Mouse (Mus musculus) CD4-positive, CD25-positive, alpha-beta regulatory T cell (primary cell): ENCODE measurements around the gene Tbcb. TPM values are rescaled to one million over a fixed set of nuclear protein-coding genes. Genes with fewer than 3 reads are reported as not detected.

ENCODE experiments used
- polyA plus RNA-seq: library from polyadenylated mRNA; unstranded; fragments of 100-300 nt; shearing (Covaris generic); gene quantifications from one replicate; pipeline ENCODE4 v1.2.1, GENCODE M21; 2017

The Tbcb gene
- polyA plus RNA-seq = 105 TPM

GRCm38 (mm10) chr7:30231669-30232454 is at the start of gene Tbcb, which contains the start of gene Polr2i:
TSS of gene Tbcb (minus strand) at chr7:30232272.
TSS of gene Polr2i (plus strand) at chr7:30231948.

GRCm38 (mm10) chr7:30279951-30280669 is 48.0 kb upstream of the Tbcb start, which contains the start of the genes Thap8 and Wdr62:
TSS of gene Thap8 (plus strand) at chr7:30280094.
TSS of gene Wdr62 (minus strand) at chr7:30280419.

GRCm38 (mm10) chr7:30235625-30236024 is 3.6 kb upstream of the Tbcb start, which contains the start of gene Ovol3:
TSS of gene Ovol3 (minus strand) at chr7:30235725.

GRCm38 (mm10) chr7:30198481-30198971 is 33.5 kb downstream of the Tbcb start, which contains the start of gene Capns1:
TSS of gene Capns1 (minus strand) at chr7:30198811.

GRCm38 (mm10) chr7:30183879-30184289 is 48.2 kb downstream of the Tbcb start, which contains the start of gene Cox7a1:
TSS of gene Cox7a1 (plus strand) at chr7:30184144.

Other genes starting within 250 kb of the Tbcb start
- gene Zfp568, start 248.3 kb downstream of the Tbcb start, polyA plus RNA-seq = 7.8 TPM
- 6.7 TPM for gene Zfp14, start 180.9 kb downstream of the Tbcb start, polyA plus RNA-seq
- 10.7 TPM for gene Zfp82, start 159.4 kb downstream of the Tbcb start, polyA plus RNA-seq
- 2.2 TPM for gene Gm26920, start 141.9 kb downstream of the Tbcb start, polyA plus RNA-seq
- gene Zfp566, start 141.7 kb downstream of the Tbcb start, polyA plus RNA-seq = 10.4 TPM
- gene Zfp260, start 137.5 kb downstream of the Tbcb start, polyA plus RNA-seq = 70.7 TPM
- 10.2 TPM for gene Zfp382, start 110.3 kb downstream of the Tbcb start, polyA plus RNA-seq
- gene Zfp146, start 62.5 kb downstream of the Tbcb start, polyA plus RNA-seq = 32.2 TPM
- 0.49 TPM for gene Cox7a1, start 48.1 kb downstream of the Tbcb start, polyA plus RNA-seq
- gene Capns1, start 33.5 kb downstream of the Tbcb start, polyA plus RNA-seq = 72.0 TPM
- gene Polr2i, start 324 bp downstream of the Tbcb start, polyA plus RNA-seq = 55.5 TPM
- not detected for gene Ovol3, start 3.5 kb upstream of the Tbcb start, polyA plus RNA-seq
- 0.39 TPM for gene Thap8, start 47.8 kb upstream of the Tbcb start, polyA plus RNA-seq
- 5.4 TPM for gene Wdr62, start 48.1 kb upstream of the Tbcb start, polyA plus RNA-seq
- 3.3 TPM for gene Clip3, start 59.5 kb upstream of the Tbcb start, polyA plus RNA-seq
- 168 TPM for gene Alkbh6, start 76.4 kb upstream of the Tbcb start, polyA plus RNA-seq
- gene Syne4, start 82.5 kb upstream of the Tbcb start, polyA plus RNA-seq = 15.5 TPM
- gene E130208F15Rik, start 89.5 kb upstream of the Tbcb start, polyA plus RNA-seq = not detected
- gene Sdhaf1, start 91.6 kb upstream of the Tbcb start, polyA plus RNA-seq = 64.6 TPM
- not detected for gene Lrfn3, start 130.5 kb upstream of the Tbcb start, polyA plus RNA-seq
- 5.5 TPM for gene Tyrobp, start 181.5 kb upstream of the Tbcb start, polyA plus RNA-seq
- gene Hcst, start 187.6 kb upstream of the Tbcb start, polyA plus RNA-seq = 409 TPM
- gene Nfkbid, start 189.5 kb upstream of the Tbcb start, polyA plus RNA-seq = 99.8 TPM
- 17.8 TPM for gene Aplp1, start 213.3 kb upstream of the Tbcb start, polyA plus RNA-seq
- gene Kirrel2, start 225.4 kb upstream of the Tbcb start, polyA plus RNA-seq = not detected
- gene Nphs1, start 226.0 kb upstream of the Tbcb start, polyA plus RNA-seq = not detected